Mouse (Mus musculus) forebrain, embryonic 12.5 days (tissue): ENCODE data around the gene Lurap1l. TPM values are rescaled to one million over a fixed set of nuclear protein-coding genes. Genes with fewer than 3 reads are reported as not detected.

Experiments used
- ATAC-seq: fragments of 200-750 bp; cut with Nextera tagmentation; 2 replicates; pipeline ENCODE4 v1.8.0; 2017; ENCODE audit warnings: moderate TSS enrichment; ENCODE audit not compliant: low FRiP score
- H3K27ac ChIP-seq: fragments of 300-500 bp; sonication (generic); 2 replicates; pipeline ENCODE4 v1.5.1; 2016; ENCODE audit warnings: mild to moderate bottlenecking
- H3K27me3 ChIP-seq: fragments of 300-500 bp; sonication (generic); 2 replicates; pipeline ENCODE4 v1.6.1; 2016; ENCODE audit warnings: mild to moderate bottlenecking
- H3K36me3 ChIP-seq: fragments of 300-500 bp; sonication (generic); replicated peaks from 2 replicates; pipeline ENCODE4 v1.6.1; 2016; ENCODE audit warnings: mild to moderate bottlenecking
- H3K4me1 ChIP-seq: fragments of 300-500 bp; sonication (generic); 2 replicates; pipeline ENCODE4 v1.6.1; 2016
- H3K4me2 ChIP-seq: fragments of 300-500 bp; sonication (generic); 2 replicates; pipeline ENCODE4 v1.6.1; 2016; ENCODE audit warnings: mild to moderate bottlenecking, moderate library complexity
- H3K4me3 ChIP-seq: fragments of 300-500 bp; sonication (generic); replicated peaks from 2 replicates; pipeline ENCODE4 v1.5.1; 2016; ENCODE audit warnings: mild to moderate bottlenecking
- H3K9ac ChIP-seq: fragments of 300-500 bp; sonication (generic); 2 replicates; pipeline ENCODE4 v1.6.1; 2016; ENCODE audit warnings: mild to moderate bottlenecking
- H3K9me3 ChIP-seq: fragments of 300-500 bp; sonication (generic); 2 replicates; pipeline ENCODE4 v1.6.1; 2016
- WGBS: fragments of 180-500 bp; shearing (Covaris S2); methylation state at CpG from one replicate; pipeline ENCODE4 v1.1.7; 2016; 5-methylcytosine and 5-hydroxymethylcytosine counted together
- polyA plus RNA-seq: library from polyadenylated mRNA; unstranded; fragments of >200 nt; fragmentation: Nextera tagmentation; extraction: Ambion mirVana; gene quantifications from 2 replicates; pipeline ENCODE4 v1.2.1, GENCODE M21; 2016

Gene Lurap1l
- 3.1 and 3.2 TPM in 2 replicates for polyA plus RNA-seq

GRCm38 (mm10) chr4:80910481-80910870 lies at the start of gene Lurap1l:
Gene Lurap1l (plus strand): TSS chr4:80910646.
- no peaks in the 10 kb centered on the region for H3K9me3 ChIP-seq
- H3K9ac ChIP-seq = peak within 1 kb of the TSS; percentile 75
- H3K4me2 ChIP-seq = peak within 1 kb of the TSS; percentile 87
- WGBS = under 1% methylated on average over 10 of the region's 10 CpGs
- H3K4me1 ChIP-seq = peaks cover 7% of the 10 kb centered on the region
- no peaks in the 10 kb centered on the region for H3K27me3 ChIP-seq
- H3K27ac ChIP-seq = peak within 1 kb of the TSS; percentile 88
- peak; percentile 36 for ATAC-seq
- H3K4me3 ChIP-seq = peak within 1 kb of the TSS; percentile 68
- no peaks in the 10 kb centered on the region for H3K36me3 ChIP-seq

- Histone ChIP-seq H3K27me3 (no peaks in the 10 kb centered on the region), H3K4me3 (no peak overlapping the region), H3K4me1 (peaks cover 6% of the 10 kb centered on the region; the same call in 1 of the 2 replicates), H3K36me3 (no peaks in the 10 kb centered on the region), H3K27ac (no peak overlapping the region), H3K4me2 (no peak overlapping the region), H3K9me3 (no peaks in the 10 kb centered on the region), H3K9ac (no peak overlapping the region)
- no peak for ATAC-seq
- WGBS = 73% methylated on average over 9 of the region's 9 CpGs
Measured at GRCm38 (mm10) chr4:80862962-80863361, 47.5 kb upstream of the Lurap1l start.

- Histone ChIP-seq H3K4me3 (no peak overlapping the region), H3K4me2 (no peak overlapping the region), H3K4me1 (peaks cover 6% of the 10 kb centered on the region; the same call in 1 of the 2 replicates), H3K27ac (no peak overlapping the region), H3K36me3 (no peaks in the 10 kb centered on the region), H3K27me3 (no peaks in the 10 kb centered on the region), H3K9ac (no peak overlapping the region), H3K9me3 (no peaks in the 10 kb centered on the region)
- no peak for ATAC-seq
- WGBS = 73% methylated on average over 7 of the region's 7 CpGs
Measured at GRCm38 (mm10) chr4:80863906-80864305, 46.5 kb upstream of the Lurap1l start.

- Histone ChIP-seq H3K4me3 (peak overlapping the region; percentile 31), H3K27ac (peak overlapping the region; percentile 56), H3K9me3 (no peaks in the 10 kb centered on the region), H3K36me3 (no peaks in the 10 kb centered on the region), H3K9ac (peak overlapping the region; percentile 36; the same call in 1 of the 2 replicates), H3K27me3 (no peaks in the 10 kb centered on the region), H3K4me2 (peak overlapping the region; percentile 60), H3K4me1 (peaks cover 6% of the 10 kb centered on the region; the same call in 1 of the 2 replicates)
- peak; percentile 83 for ATAC-seq
- WGBS = under 1% methylated on average over 17 of the region's 17 CpGs
Measured at GRCm38 (mm10) chr4:80864511-80864922, 45.9 kb upstream of the Lurap1l start.

GRCm38 (mm10) chr4:80866065-80866464 lies 44.4 kb upstream of the Lurap1l start:
- H3K9me3 ChIP-seq = no peaks in the 10 kb centered on the region
- peak; percentile 69; the same call in 1 of the 2 replicates for ATAC-seq

GRCm38 (mm10) chr4:80869598-80869997 lies 40.8 kb upstream of the Lurap1l start:
- Histone ChIP-seq H3K27me3 (no peaks in the 10 kb centered on the region), H3K4me1 (peaks cover 3% of the 10 kb centered on the region; the same call in 1 of the 2 replicates), H3K36me3 (no peaks in the 10 kb centered on the region), H3K4me3 (no peak overlapping the region), H3K4me2 (no peak overlapping the region), H3K9ac (no peak overlapping the region), H3K27ac (no peak overlapping the region), H3K9me3 (no peaks in the 10 kb centered on the region)
- no peak for ATAC-seq
- WGBS = 57% methylated on average over 2 of the region's 2 CpGs

More at GRCm38 (mm10) chr4:80866065-80866464, 44.4 kb upstream of the Lurap1l start:
- Histone ChIP-seq H3K9ac (no peak overlapping the region), H3K4me1 (peaks cover 6% of the 10 kb centered on the region; the same call in 1 of the 2 replicates), H3K36me3 (no peaks in the 10 kb centered on the region), H3K27ac (no peak overlapping the region), H3K4me2 (no peak overlapping the region), H3K27me3 (no peaks in the 10 kb centered on the region), H3K4me3 (no peak overlapping the region)
- WGBS = 29% methylated on average over 5 of the region's 5 CpGs

GRCm38 (mm10) chr4:80872847-80873644 lies 37.4 kb upstream of the Lurap1l start:
- H3K4me2 ChIP-seq = no peak overlapping the region
- no peak overlapping the region for H3K27ac ChIP-seq
- H3K27me3 ChIP-seq = no peaks in the 10 kb centered on the region
- 43% methylated on average over 6 of the region's 6 CpGs for WGBS
- H3K9me3 ChIP-seq = no peaks in the 10 kb centered on the region
- ATAC-seq = peak; percentile 60
- no peak overlapping the region for H3K4me3 ChIP-seq
- H3K4me1 ChIP-seq = no peaks in the 10 kb centered on the region
- H3K36me3 ChIP-seq = no peaks in the 10 kb centered on the region
- no peak overlapping the region for H3K9ac ChIP-seq

- no peak for ATAC-seq
- H3K9me3 ChIP-seq = no peaks in the 10 kb centered on the region
- no peaks in the 10 kb centered on the region for H3K36me3 ChIP-seq
- no peaks in the 10 kb centered on the region for H3K4me1 ChIP-seq
- H3K27me3 ChIP-seq = no peaks in the 10 kb centered on the region
- WGBS = 65% methylated on average over 5 of the region's 5 CpGs
- no peak overlapping the region for H3K9ac ChIP-seq
- H3K4me3 ChIP-seq = no peak overlapping the region
- H3K27ac ChIP-seq = no peak overlapping the region
- no peak overlapping the region for H3K4me2 ChIP-seq
Measured at GRCm38 (mm10) chr4:80874121-80874859, 36.2 kb upstream of the Lurap1l start.

- no peak for ATAC-seq
- Histone ChIP-seq H3K27ac (no peak overlapping the region), H3K27me3 (no peaks in the 10 kb centered on the region), H3K9me3 (no peaks in the 10 kb centered on the region), H3K9ac (no peak overlapping the region), H3K36me3 (no peaks in the 10 kb centered on the region), H3K4me1 (no peaks in the 10 kb centered on the region), H3K4me2 (no peak overlapping the region), H3K4me3 (no peak overlapping the region)
- WGBS = 68% methylated on average over 4 of the region's 4 CpGs
Measured at GRCm38 (mm10) chr4:80875055-80875454, 35.4 kb upstream of the Lurap1l start.

- H3K36me3 ChIP-seq = no peaks in the 10 kb centered on the region
- no peak overlapping the region for H3K4me2 ChIP-seq
- no peak overlapping the region for H3K9ac ChIP-seq
- no peaks in the 10 kb centered on the region for H3K27me3 ChIP-seq
- ATAC-seq = no peak
- H3K27ac ChIP-seq = no peak overlapping the region
- 85% methylated on average over 1 of the region's 1 CpGs for WGBS
- no peaks in the 10 kb centered on the region for H3K4me1 ChIP-seq
- no peak overlapping the region for H3K4me3 ChIP-seq
- no peaks in the 10 kb centered on the region for H3K9me3 ChIP-seq
Measured at GRCm38 (mm10) chr4:80881996-80882599, 28.3 kb upstream of the Lurap1l start.

GRCm38 (mm10) chr4:80886631-80887030 lies 23.8 kb upstream of the Lurap1l start:
- no peaks in the 10 kb centered on the region for H3K36me3 ChIP-seq
- no peaks in the 10 kb centered on the region for H3K27me3 ChIP-seq
- H3K4me2 ChIP-seq = no peak overlapping the region
- 84% methylated on average over 4 of the region's 4 CpGs for WGBS
- no peak overlapping the region for H3K9ac ChIP-seq
- no peaks in the 10 kb centered on the region for H3K4me1 ChIP-seq
- no peak overlapping the region for H3K27ac ChIP-seq
- H3K4me3 ChIP-seq = no peak overlapping the region
- no peak for ATAC-seq
- H3K9me3 ChIP-seq = no peaks in the 10 kb centered on the region

GRCm38 (mm10) chr4:80891004-80891403 lies 19.4 kb upstream of the Lurap1l start:
- 92% methylated on average over 6 of the region's 6 CpGs for WGBS

More at GRCm38 (mm10) chr4:80891004-80891403, 19.4 kb upstream of the Lurap1l start:
- Histone ChIP-seq H3K9me3 (no peaks in the 10 kb centered on the region), H3K9ac (no peak overlapping the region), H3K4me1 (peaks cover 6% of the 10 kb centered on the region; the same call in 1 of the 2 replicates), H3K4me2 (no peak overlapping the region), H3K36me3 (no peaks in the 10 kb centered on the region), H3K4me3 (no peak overlapping the region), H3K27me3 (no peaks in the 10 kb centered on the region), H3K27ac (no peak overlapping the region)
- ATAC-seq = no peak
